Mouse (Mus musculus): ENCODE measurements around the gene Nat8f4.
"Not testable (repeated sequence)": the region's sequence is repeated elsewhere in the genome, so short reads cannot be mapped to it uniquely, and the experiment has no call there.

Nat8f4 gene

DNA sequence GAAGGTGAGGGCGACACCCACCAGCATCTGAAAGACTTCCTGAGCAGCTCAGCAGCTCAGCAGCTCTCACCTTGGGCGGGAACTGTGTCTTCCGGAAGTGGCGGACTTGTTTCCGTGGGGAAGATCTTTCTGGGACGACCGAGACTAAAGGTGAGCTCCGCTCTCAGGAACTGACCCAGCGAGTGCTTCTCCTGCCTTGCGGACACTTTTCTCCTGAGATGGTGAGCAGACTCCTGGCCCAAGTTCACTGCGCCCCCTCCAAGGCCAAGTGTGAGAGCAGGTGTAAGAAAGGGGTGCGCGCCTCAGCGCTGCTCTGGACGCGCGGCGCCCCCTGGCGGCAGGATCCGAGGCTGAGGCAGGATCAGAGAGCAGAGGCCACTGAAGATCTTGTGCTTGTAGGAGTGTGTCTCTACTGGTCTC is at the start of gene Nat8f4:
Nat8f4 (minus strand) TSS at position 243 of the 420 bp plus-strand sequence.
- peak; percentile 79 for DNase-seq

DNA sequence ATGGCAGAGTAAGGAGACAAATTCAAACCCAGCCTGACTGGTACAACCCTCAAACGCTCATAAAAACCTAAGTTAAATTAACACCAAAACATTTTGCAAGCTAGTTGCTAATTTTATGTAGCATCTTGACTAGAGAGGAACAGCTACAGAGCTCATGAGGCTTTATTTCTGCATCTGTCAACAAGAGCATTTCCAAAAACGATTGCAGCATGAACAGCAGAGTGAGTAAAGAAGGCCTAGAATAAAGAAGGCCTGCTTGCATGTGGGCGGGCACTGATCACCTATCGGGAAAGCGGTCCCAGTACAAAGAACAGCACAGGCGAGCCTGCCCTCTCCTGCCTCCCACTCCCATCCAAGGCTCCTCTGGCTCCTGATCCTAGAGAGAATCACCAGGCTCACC is 43.9 kb upstream of the Nat8f4 start:
- DNase-seq = no peak

DNA sequence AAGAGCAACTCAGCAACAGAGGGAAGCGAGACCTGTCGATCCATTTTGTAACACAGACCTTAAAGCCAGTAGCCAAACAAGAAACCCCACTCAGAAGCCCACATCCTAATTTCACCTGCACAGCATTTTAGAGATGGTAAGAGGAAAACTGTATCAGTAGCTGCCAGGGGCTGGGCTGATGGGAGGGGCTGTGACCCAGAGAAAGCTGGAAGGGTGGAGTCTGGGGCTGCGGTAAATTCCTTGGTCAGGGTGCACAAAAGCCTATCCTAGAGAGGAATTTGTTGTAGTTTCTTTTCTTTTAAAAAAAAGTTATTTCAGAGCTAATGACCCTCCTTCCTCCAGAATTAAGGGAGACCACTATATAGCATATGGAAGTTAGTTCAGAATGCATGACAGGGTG is 37.8 kb upstream of the Nat8f4 start:
- DNase-seq = no peak

DNA sequence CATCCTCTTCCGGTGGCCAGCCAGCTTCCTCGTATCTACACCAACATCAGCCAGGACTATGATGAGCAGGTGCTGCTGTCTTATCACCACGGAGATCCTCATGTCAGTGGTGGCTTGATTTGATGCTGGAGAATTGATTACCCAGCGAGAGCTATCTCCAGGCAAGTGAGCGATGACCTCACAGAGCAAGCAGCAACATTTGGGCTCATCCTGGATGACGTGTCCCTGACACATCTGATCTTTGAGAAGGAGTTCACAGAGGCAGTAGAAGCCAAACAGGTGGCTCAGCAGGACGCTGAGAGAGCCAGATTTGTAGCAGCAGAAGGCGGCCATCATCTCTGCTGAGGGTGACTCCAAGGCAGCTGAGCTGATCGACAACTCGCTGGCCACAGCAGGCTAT is 34.0 kb upstream of the Nat8f4 start:
- no peak for DNase-seq

DNA sequence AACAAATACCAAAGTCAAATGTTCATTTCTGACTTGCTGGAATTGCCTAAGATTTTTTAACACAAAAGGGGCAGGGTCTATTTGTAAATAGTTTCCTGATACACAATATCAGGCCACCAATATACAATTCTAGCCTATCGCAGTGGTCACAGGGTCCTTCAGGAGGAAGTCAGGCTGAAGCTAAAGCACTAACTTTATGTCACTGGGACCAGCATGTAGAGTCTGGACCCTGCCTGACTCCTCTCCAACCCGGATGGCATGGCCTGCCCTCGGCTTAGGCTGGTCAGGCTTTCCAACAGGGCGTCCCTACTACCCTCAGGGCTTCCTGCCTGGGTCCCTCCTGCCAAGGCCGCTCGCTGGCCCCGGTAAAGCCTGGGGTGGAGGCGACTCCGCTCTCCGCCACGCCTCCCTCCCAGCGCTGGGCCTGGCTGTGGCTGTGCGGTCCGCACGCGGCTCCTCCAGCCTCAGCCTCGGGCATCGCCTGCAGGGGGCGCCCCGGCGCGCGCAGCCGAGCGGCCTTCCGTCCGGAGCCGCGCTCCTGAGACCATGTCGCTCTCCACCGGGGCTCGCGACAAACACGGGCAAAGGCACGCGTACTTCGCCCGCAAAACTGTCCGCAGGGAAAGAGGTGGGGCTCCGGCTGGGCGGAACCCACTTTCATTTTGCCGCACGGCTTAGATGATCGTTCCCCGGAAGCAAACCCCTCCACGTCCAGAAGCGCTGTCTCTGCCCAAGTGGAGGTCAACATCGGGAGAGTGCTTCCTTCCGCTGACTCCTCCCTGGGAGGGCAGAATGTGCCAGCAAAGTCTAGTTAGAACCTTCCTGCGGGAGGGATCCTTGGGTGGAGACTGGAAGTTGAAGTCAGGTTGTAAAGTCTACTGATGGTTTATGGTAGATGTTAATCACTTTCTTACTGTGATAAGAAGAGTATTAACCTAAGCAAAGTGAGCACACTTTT is 32.1 kb upstream of the Nat8f4 start:
- DNase-seq = peak; percentile 60

DNA sequence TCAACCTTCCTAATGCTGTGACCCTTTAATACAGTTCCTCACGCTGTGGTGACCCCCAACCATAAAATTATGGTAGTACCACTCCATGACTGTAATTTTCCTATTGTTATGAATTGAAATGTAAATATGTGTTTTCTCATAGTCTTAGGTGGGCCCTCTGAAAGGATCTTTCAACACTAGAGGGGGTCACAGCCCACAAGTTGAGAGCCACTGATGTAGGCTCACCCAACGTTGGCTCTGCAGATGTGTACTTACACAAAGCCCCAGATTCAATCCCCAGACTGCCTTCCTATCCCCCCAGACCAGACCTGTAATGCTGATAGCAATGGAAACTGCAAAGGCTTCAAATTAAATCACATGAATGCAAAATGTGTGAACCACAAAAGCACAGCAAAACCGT is 31.0 kb upstream of the Nat8f4 start:
- no peak for DNase-seq

DNA sequence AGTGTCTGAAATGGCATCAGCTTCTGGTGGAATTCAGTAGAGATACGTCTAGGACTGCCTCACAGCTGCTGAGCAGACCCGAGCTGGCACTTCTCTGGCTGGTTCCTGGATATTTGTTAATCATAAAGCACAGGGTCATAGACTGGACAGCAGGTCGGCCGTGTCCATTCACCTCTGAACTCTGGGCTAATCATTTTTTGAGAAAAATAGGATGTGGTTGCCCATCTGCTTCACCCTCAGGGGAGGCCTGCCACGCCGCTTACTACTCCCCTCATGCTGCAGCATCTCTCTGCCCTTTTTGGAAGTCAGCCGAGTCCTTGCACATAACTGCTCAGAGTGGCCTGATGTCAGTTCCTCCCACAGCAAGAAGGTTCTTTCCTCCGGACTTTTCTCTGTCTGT is 29.4 kb upstream of the Nat8f4 start:
- no peak for DNase-seq

DNA sequence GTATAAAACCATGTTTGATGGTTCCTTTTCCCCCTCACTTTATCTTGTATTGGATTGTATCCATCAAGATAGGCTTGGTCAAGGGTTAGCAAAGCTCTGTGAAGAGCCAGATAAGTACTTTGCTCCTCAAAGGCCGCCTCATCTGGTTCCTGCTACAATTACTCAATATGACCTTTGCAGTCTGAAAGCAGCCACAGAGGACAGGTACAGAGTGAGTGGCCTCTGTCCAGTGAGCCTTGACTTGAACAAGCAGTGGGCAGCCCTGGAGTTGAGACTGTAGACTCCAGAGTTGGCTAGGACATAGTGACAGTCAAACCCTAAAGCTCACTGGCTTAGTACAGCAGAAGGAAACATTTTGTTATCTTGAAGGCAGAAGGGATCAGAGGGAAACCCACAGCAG is 24.6 kb upstream of the Nat8f4 start:
- no peak for DNase-seq

DNA sequence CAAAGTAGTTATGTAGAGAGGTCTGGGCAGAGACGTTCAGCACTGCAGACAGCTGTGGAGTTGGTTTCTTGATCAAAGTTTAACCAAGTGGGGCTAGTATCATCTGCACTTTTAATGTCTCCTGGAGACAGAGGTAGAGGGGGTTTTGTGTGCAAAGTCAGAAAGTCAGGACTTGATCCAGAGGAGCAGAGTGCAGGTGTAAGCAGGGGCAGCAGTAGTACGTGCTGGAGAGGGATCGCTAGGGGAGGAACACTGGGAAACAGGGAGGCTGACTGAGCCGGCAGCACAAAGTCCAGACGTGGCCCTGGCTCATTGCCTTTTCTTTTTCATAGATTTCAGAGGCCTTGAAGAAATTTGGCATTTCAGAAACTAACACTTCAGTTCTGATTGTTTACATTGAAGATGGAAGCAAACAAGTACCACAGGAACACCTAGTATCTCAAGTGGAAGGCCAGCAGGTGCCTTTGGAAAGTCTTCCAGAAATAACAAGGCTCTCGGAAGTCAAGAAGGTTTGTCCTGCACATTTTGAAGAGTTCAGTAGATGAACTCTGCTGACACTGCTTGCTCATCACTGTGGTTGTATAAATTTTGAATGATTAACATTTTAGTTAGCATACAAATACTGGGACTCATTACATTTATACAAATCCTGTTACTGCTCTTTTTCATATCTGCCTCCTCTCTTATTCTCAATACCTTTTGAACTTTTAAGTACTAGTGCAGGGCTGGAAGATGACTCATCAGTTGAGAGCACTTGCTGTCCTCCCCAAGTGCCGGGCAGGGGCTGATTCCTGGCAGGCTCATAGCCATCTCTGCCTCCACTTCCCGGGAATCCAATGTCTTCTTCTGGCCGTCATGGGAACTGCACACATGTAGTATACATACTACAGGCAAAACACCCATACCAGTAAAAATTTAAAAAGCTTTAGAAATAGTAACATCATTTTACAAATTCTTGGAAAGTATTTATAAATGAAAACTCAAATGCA is 23.1 kb upstream of the Nat8f4 start:
- no peak for DNase-seq

DNA sequence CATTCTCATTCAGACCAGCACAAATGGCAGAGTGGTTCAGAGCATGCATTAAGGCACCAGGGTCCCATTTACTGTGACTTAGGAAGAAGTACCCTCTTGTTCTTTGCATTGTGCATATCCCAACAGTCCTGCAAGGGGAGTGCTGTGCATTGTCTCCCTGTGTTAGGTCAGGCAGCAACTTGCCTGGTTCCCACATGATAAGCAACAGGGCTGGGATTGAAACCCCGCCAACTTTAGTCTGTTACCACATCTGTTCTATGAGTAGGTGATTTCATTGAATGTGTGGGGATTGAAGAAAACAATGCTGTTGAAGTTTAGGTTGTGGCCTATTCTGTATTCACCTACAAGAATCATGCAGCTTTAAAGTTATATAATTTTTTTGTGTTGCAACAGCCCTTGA is 22.0 kb upstream of the Nat8f4 start:
- no peak for DNase-seq

DNA sequence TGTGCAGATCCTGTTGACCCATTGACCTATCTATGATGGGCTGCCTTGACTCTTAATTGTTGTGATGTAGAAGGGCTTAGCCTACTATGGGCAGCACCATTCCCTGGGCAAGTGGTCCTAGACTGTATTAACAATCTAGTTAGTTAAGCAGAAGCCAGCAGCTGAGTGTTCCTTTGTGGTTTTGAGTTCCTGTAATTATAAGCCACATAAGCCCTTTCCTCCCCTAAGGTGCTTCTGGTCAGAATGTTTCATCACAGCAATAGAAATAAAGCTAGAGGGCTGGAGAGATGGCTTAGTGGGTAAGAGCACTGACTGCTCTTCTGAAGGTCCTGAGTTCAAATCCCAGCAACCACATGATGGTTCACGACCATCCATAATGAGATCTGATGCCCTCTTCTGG is 19.0 kb upstream of the Nat8f4 start:
- no peak for DNase-seq

DNA sequence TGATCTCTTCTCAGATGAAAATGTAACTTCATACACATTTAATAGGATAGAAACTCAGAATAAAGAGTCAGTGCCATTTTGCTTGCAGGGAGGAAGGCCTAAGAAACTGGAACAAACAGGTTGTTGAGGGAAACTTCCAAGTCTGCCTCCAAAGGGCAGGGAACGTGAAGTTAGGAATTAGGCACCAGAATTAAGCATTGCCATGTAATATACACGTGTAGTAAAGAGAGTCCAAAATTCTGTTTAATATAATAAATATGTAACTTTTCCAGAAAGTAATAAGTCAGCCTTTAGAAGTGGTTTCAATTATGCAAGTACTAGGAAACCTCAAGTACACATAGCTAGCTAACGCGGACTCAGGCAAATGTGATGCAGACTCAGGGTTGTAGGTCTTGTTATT is 14.7 kb upstream of the Nat8f4 start:
- no peak for DNase-seq

DNA sequence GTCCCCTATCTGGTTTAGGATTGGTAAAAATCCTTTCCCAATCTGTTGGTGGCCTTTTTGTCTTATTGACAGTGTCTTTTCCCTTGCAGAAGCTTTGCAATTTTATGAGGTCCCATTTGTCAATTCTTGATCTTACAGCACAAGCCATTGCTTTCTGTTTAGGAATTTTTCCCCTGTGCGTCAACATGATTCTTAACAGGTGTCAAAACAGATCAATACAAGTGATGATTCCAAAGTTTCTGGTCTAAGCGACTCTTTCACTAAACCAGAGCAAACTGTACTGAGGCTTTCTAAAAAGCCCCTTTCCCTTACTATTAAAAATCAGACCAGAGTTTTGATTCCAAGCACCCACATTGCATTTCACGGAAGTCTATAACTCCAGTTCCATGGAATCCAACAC is 13.7 kb upstream of the Nat8f4 start:
- DNase-seq = not testable (repeated sequence)

DNA sequence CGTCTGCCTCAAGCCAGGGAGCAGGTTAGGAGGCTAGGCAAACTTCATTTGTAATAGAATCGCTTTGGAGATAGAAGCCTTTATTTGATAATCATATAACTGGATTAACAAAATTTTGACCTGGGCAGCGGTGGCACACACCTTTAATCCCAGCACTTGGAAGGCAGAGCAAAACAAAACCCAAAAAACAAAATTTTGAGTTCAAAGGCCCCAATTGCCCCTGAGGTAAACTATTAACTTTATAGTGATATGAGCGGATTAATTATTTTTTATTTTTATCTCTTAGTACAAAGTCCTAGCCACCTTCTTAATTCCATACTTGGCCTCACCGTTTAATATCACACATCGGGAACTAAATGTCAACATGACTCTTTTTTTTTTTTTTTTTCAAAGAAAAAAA is 11.9 kb upstream of the Nat8f4 start:
- DNase-seq = no peak

DNA sequence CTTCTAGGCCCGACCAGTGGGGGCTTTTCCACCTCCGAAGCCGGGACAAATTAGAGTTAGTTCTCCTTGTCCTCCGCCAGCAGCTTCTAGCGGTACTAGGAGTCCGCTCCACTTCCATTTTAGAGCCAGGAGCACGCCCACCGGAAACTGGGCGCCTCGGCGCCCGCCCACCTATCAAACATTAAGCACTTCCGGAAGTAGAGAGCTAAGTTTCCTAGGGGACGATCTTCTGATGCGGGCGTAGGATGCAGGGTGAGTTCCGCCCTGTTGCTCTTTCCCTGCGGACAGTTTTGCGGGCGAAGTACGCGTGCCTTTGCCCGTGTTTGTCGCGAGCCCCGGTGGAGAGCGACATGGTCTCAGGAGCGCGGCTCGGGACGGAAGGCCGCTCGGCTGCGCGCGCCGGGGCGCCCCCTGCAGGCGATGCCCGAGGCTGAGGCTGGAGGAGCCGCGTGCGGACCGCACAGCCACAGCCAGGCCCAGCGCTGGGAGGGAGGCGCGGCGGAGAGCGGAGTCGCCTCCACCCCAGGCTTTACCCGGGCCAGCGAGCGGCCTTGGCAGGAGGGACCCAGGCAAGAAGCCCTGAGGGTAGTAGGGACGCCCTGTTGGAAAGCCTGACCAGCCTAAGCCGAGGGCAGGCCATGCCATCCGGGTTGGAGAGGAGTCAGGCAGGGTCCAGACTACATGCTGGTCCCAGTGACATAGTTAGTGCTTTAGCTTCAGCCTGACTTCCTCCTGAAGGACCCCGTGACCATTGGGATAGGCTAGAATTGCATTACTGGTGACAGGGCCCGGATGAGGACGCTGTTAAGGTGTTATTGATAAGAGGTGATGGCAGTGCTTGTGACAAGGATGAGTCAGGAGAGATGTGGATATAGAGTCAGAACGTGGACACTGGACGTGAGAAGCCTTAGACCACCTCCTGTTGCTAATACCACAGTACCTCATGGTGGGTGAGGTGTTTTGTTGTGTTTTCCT is 11.1 kb upstream of the Nat8f4 start, which contains the start of gene Nat8f1:
Nat8f1 (minus strand) TSS at position 149 of the 975 bp plus-strand sequence.
- peak; percentile 76 for DNase-seq

DNA sequence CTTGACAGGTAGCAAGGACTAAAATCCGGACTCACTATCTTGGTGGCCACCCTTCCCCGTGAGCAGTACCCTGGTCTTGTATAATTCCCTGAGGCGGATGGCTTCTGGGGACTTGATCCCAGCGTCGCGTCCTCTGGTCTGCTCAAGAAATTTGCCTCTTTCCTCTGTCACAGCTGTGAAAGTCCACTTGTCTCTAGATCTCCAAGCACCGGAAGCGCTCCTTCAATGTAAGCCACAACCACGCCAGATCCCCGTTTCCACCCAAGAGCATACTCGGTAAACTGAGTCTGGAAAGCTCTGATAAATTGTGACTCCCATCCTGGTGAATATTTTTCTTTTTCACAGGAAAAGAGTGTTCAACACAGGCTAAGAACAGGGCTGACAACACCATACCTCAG is 10.5 kb upstream of the Nat8f4 start:
- no peak for DNase-seq

DNA sequence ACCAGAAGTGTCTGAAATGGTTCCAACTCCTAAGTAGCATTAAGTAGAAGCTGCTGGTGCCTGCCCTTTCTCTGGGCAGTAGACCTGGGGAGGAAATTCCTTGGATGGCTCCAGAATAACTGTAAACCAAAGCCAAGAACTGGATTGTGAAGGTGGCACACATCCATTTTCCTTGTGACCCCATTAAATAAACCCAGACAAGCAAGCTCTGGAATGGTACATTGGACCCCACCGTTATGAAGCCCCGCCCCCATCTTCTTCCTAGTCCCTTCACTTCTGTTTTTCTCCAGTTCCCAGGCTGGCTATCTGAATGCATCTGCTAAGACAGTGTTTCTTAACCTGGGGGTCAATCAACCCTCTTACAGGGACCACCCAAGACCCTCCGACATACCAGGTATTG is 6.9 kb upstream of the Nat8f4 start, which contains the start of gene Tprkb:
Tprkb (plus strand) TSS at position 279 of the 400 bp plus-strand sequence.
- DNase-seq = no peak

DNA sequence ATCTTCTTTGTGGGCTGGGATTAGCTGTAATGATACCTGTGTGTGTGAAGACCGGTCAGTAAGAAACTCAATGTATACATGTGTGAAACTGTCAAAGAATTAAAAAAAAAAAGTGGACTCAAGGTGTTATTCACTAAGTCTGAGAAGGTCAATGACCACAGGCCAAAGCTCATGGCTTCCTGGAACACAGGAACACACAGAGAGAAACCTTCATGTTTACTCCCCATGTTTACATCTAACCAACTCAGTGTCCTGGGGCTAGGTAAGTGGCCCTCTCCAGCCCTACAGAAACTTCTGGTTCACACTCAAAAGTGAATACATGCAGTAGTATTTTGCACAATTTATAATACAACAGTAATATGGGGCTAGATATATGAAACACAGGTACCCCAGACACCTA is 5.0 kb upstream of the Nat8f4 start:
- DNase-seq = no peak

DNA sequence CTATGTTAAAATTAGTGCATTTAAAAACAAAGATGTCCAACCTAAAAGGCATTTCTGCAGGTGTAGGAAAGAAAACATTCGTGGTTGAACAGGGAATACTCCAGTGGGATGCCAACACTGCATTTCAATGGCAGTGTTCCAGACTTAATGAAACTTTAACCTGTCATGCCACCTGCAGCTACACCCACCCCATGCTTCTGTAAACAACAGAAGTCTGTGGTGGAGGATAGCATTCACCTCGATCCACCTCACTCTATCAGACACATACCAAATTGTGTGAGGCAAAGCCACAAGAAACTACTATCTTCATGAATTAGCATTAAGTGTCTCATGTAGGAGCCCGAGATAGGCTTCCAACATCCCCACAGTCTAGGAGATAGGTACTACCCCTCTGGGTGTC is 3.7 kb upstream of the Nat8f4 start:
- DNase-seq = no peak

DNA sequence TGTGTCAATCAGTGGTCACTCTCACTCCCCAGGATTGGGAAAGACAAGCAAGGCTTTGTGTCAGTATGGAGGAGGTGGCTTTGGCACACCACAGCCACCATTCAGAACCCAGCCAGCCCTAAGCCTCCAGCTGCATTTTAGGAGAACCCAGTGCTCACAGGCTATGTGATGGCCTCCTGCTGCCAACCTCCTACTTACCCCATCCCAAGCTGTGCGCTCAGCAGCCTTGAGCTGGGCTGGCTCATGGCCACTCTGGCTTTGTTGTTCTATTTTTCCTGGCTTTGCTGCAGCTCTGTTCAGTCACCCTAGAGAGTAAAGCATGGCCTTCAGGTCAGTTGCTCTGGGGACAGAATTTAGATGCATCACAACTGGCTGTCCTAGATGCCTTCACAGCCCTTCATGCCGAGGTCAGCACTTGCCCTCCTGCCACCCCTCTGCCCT is 2.2 kb upstream of the Nat8f4 start:
- DNase-seq = peak; percentile 32

DNA sequence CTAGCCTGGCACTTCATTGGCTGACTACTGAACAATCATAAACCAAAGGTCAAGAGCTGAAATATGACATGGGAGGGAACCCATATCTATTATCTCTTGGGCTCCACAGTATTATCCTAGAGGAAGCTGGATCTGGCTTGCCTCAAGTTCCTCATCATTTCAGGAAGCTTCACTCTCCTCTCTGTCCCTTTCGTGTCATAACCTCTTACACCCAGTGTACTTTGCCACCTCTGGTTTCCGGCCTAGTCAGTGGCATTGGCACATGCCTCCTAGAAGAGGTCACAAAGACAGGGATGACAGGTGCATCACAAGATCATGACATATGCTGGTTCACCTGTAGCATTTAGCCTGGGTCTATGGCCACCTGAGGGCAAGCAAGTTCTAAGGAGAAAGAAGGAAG is 2.4 kb downstream of the Nat8f4 start:
- DNase-seq = no peak
